Mouse (Mus musculus) thymus, postnatal 10 days (tissue): ENCODE results near the gene Entr1.
"Not testable (repeated sequence)": the region's sequence is repeated elsewhere in the genome, so short reads cannot be mapped to it uniquely, and the experiment has no call there.

ENCODE experiments used
- DNase-seq, 2 experiments: peaks; one replicate each; pipeline ENCODE4 v3.0.0; 2021; ENCODE audit warnings: low spot score in 2 of 2

The Entr1 gene

GRCm38 (mm10) chr2:26388682-26389153 lies 398 bp downstream of the Entr1 start:
- DNase-seq, result peak; percentile 34 to 48

GRCm38 (mm10) chr2:26387713-26388112 lies 1.4 kb downstream of the Entr1 start:
- no peak for DNase-seq

- DNase-seq, result not testable (repeated sequence)
Measured at GRCm38 (mm10) chr2:26380871-26381270, 8.2 kb downstream of the Entr1 start.

GRCm38 (mm10) chr2:26380131-26380771 lies 8.9 kb downstream of the Entr1 start, which contains the start of gene Snapc4:
Snapc4 (minus strand) TSS chr2:26380653.
- DNase-seq, result peak; percentile 76 to 82

GRCm38 (mm10) chr2:26372396-26372795 lies 16.7 kb downstream of the Entr1 start:
- DNase-seq, result no peak

- DNase-seq, result no peak
Measured at GRCm38 (mm10) chr2:26368572-26368971, 20.5 kb downstream of the Entr1 start.

- DNase-seq, result no peak
Measured at GRCm38 (mm10) chr2:26367911-26368310, 21.2 kb downstream of the Entr1 start.

DNA sequence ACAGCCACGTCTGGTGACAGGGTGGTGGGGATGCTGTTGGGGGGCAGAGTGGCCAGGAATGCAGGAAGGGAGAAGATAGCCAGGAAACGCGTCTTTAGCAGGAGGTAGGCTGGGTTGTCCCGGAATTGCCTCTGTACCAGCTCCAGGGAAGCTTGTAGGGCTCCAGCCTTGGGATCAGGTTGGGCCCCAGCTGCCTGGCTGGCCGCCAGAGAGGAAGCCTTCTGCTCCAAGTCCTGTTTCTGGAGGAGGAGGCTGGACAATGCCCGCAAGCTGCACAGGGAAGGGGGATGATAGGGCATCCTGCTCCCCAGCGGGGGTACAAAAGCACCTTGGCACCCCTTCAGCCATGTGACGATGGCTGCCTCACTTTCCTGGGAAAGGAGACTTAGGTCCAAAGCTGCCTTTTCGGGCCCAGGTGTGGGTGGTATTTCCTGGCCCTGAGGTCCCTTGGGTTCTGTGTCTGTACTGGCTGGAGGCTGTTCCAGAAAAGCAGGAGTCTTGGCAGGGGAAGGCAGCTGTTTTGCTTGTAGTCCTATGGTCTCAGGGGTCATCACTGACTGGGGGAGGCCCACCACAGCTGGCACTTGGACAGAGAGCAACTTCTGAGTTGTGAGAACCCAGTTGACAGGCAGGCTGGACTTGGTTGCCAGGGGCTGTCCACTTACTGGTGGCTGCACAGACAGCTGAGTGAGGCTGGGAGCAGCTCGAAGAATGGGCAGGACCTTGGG lies 24.2 kb downstream of the Entr1 start:
- DNase-seq, result no peak

DNA sequence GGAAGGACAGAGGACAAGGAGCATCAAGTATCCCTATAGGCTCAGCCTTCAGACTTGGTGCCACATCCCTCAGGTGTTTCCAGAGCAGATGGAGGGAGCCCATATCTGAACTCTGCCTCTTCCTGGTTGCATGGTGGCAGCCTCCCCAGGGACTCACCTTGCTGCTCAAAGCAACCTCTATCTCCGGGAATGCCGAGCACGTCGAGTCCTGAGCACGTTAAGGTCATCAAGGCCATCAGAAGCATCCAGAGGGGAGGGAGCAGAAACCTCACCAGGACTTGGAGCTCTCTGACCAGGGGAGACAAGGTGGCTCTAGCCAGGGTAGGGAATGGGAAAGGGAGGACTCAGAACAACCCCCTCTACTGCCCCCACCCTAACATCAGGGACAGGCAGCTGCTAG lies 25.6 kb downstream of the Entr1 start:
- DNase-seq, result no peak

GRCm38 (mm10) chr2:26362991-26363390 lies 26.1 kb downstream of the Entr1 start:
- no peak for DNase-seq

GRCm38 (mm10) chr2:26360772-26361171 lies 28.3 kb downstream of the Entr1 start, which contains the start of gene Card9:
Card9 (minus strand) TSS chr2:26360918.
- no peak for DNase-seq

GRCm38 (mm10) chr2:26359983-26360382 lies 29.1 kb downstream of the Entr1 start:
- no peak for DNase-seq

DNA sequence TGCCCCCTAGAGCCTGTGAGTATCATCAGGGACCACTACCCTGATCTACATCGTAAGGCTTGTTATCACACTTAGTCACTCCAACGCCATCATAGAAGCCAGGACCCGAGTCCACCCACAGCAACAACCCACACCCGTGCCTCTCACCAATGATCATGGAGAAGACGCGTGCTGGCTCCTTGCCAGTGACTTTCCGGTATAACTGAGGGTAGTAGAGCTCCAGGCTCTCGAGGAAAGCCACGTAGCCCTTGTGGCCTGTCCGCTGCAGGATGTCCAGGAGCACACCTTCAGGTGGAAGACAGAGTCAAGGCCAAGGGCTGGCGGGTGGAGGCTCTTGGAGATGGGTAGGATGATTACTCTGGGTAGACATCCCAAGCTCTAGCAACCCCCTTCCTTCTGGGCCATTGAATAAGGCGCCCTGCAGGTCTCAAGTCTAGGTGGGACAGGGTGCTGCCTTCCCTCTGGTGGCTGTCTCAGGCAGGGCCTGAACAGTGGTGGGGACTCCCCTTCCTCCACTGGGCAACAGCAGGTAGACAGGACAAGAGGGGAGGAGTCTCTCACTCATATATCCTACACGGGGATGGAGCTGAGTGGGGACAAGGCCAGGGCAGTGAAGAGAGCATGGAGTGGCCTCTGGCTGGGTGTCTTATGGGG lies 30.3 kb downstream of the Entr1 start:
- no peak for DNase-seq

DNA sequence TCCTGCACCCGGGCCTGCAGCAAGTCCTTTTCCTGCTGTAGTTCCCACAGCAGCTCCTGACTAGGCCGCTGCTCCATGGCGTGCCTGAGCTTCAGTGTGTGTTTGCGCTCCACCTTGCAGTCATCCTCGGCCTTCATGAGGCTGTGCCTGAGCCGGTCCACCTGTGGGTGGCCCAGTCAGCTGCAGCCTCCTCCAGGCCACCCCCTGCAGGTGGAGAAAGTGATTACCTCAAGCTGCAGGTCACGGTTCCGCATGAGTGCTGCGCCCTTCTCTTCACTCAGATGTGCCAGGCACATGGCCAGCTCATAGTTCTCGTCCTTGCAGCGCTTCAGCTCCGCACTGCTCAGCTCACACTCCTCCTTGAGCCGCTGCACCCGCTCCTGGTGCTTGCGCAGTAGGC lies 31.6 kb downstream of the Entr1 start:
- no peak for DNase-seq

DNA sequence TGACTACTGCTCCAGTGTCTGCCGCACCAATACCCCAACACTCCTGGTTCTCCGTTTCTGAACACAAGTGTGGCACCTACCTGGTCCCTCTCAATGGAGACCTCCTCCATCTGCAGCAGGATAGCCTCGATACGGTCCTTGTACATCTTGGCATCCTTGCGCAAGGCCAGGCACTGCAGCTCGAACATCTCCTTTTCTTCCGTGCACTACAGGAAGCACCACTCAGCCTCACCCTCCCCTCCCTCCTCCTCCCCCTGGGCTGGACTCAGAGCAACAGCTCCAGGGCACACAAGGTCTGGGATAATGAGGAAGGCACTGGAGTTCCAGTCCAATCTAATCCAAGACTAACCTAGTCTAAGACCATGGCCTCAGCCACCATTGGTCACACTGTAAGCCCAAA lies 32.4 kb downstream of the Entr1 start:
- peak; percentile 36 to 42 for DNase-seq

- DNase-seq, result no peak
Measured at GRCm38 (mm10) chr2:26356231-26356630, 32.9 kb downstream of the Entr1 start.

GRCm38 (mm10) chr2:26354401-26354800 lies 34.7 kb downstream of the Entr1 start:
- DNase-seq, result no peak

DNA sequence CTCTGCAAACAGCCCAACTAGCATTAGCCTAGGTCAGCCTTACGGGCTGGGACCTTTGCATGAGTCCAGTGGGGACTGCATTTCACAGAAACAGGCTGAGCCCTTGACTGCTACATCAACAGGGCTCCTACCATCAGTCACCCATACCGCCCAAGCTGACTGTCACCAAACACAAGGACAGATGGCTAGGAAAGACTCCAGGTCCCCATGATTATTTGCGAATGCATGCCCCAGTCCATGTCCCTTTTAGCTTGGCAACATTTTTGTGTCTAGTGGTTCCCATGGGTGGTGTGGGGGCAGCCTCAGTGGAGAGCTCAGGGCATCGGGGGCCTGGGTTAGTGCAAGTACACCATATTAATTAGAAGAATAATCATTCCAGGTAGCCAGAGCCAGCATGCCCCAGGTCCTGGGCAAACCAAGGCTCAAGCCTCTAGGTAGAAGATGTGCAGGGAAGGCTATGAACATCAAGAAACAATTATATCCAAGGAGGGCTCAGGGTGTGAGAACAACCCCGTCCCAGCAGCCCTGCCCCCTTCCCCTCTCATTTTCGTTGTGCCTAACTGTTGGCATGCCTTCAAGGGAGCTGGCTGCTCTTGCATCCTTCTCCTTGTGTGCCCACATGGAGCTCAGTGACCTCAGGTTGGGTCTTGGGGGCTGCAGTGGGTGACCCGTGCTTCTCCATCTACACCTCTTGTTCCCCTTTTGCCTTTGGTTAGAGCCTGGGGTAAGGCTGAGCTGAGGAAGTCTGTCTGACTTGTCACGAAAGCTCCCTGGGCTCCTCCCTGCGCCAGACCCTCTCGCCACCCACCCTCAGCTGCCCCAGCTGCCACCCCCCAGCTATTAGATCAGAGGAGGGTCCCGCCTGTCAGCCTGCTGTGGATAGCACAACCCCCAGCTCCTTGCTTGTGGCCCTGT lies 35.8 kb downstream of the Entr1 start:
- no peak for DNase-seq

GRCm38 (mm10) chr2:26352291-26352910 lies 36.7 kb downstream of the Entr1 start:
- DNase-seq, result peak; percentile 74 to 81

GRCm38 (mm10) chr2:26351358-26352290 lies 37.5 kb downstream of the Entr1 start, which contains the start of gene Dnlz:
Dnlz (minus strand) TSS chr2:26352110.
- peak; percentile 88 to 94 for DNase-seq
